Mouse (Mus musculus): Measurements from ENCODE around the gene Magi3. TPM values are rescaled to one million over a fixed set of nuclear protein-coding genes. Genes with fewer than 3 reads are reported as not detected.

The Magi3 gene
- total RNA-seq (2021), result 10 to 100 TPM; 43.0 to 52.4 TPM

DNA sequence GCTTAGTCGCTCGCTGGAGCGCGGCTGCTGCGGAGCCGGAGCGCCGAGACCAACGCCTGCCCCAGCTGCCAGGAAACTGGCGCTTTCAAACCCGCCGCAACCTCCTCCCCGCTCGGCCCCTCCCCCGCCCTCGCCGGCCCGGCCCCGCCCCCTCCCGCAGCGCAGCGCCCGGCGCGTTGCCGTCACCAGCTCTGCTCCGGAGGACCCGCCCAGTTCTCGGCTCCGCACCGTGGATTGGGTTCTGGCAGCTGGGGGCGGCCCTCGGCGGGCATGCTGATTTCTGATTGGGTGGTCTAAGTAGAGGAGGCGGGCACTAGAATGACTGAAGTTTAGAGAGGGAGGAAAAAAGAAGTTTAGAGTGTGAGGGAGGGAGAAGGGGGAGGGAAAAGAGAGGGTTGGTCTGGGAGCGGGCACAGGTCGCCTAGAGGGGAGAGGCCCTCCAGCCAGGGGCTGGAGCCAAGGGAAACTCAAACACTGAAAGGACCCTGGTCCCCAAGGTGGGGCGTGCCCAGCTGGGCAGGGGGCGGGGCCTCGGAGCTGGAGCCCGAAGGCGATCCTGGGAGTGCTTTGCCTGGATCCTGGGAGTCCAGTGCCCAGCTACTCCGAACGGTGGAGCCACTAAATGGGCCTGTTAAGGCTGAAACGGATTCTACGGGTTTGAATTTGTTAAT, at the start of gene Magi3:
Gene Magi3, minus strand, starts transcription at position 80 of the 671 bp plus-strand sequence.
- peak; percentile 97 for DNase-seq (ENCODE audit: low spot score in 2 of 2)
- intact Hi-C loops (cut with DNase I), result loop anchor here (5.0 kb wide), 1 partner anchor 222 kb away; no protein-coding TSS in a partner anchor

DNA sequence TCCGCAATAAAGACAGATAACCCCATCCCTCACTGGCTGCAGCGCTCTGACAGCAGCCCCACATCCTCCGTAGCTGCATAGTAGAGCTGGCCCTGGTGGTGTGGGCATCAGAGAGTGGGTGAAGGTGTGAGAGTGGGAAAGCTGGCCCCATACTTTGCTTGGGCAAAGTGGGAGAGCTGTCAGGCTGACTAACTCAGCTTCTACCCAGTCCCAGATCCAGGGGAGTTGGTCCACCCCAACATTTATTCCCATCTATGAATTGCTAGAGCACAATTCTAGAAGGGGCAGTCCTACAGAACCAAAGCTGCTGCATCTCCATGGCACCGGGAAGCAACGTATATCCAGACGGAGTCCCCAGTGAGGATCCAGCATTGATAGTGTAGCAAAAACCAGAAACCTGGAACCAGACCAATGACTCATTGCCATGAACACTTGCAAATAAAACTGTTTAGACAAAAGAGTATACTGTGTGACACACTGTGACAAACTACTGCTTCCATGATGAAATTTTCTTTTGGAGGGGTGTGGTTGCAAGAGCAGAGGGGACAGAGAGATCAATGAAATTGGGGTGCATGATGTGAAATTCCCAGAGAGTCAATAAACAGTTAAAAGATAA, 44.5 kb upstream of the Magi3 start:
- peak; percentile 54 to 59 for DNase-seq (ENCODE audit: low spot score in 2 of 2)

GRCm38 (mm10) chr3:104260221-104260620, 40.0 kb upstream of the Magi3 start:
- intact Hi-C loops (cut with DNase I), result no loop called here
- no peak for DNase-seq (ENCODE audit: low spot score in 2 of 2)

More for the DNA sequence above, 44.5 kb upstream of the Magi3 start:
- intact Hi-C loops (cut with DNase I), result no loop called here

- DNase-seq (ENCODE audit: low spot score in 2 of 2), result no peak
- intact Hi-C loops (cut with DNase I), result no loop called here
Measured at GRCm38 (mm10) chr3:104259168-104259567, 39.0 kb upstream of the Magi3 start.

- intact Hi-C loops (cut with DNase I), result no loop called here
- DNase-seq (ENCODE audit: low spot score in 2 of 2), result no peak
Measured at GRCm38 (mm10) chr3:104257041-104257440, 36.9 kb upstream of the Magi3 start.

DNA sequence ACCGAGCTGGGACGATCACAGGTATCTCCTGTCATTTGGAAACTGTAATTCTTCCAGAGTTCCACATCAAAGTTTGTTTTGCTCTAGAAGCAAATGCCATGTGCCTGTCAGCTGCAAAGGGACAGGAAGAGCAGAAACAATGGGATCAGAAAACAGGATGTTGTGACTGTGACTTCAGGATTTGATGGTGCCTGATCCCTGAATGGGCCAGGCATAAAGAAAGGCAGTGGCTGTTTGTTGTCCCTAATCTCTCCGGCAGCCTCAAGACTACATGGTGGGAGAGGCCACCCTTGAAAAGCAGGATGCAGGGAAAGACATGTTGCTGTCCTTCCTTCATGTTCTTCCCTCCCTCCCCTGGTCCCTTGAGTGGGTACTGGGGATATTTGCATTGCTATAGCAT, 33.6 kb upstream of the Magi3 start:
- DNase-seq (ENCODE audit: low spot score in 2 of 2), result no peak
- intact Hi-C loops (cut with DNase I), result no loop called here

GRCm38 (mm10) chr3:104247850-104248249, 27.7 kb upstream of the Magi3 start:
- intact Hi-C loops (cut with DNase I), result no loop called here
- no peak for DNase-seq (ENCODE audit: low spot score in 2 of 2)

GRCm38 (mm10) chr3:104247057-104247456, 26.9 kb upstream of the Magi3 start:
- intact Hi-C loops (cut with DNase I), result no loop called here
- no peak for DNase-seq (ENCODE audit: low spot score in 2 of 2)

DNA sequence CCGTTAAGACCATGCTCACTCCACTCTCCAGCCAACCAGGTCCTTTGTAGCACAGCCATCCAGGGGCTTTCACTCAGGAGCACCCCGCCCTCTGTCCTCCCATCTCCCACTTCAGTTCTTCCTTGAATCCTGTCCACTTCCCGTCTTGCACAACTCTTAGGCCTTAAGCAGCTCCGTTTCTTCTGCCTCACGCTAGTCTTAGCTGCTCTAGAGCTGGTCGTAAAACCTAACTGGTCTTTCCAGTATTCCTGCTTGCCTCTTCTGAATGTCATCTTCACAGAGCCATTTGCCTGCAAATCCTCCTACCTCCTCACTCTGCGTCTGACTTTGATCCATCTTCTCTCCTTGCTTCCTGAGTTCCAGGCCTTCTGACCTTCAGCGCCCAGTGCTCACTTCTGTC, 24.2 kb upstream of the Magi3 start:
- intact Hi-C loops (cut with DNase I), result no loop called here
- DNase-seq (ENCODE audit: low spot score in 2 of 2), result no peak

GRCm38 (mm10) chr3:104243972-104244371, 23.8 kb upstream of the Magi3 start:
- intact Hi-C loops (cut with DNase I), result no loop called here
- no peak for DNase-seq (ENCODE audit: low spot score in 2 of 2)

- no peak for DNase-seq (ENCODE audit: low spot score in 2 of 2)
- intact Hi-C loops (cut with DNase I), result no loop called here
Measured at GRCm38 (mm10) chr3:104239785-104240184, 19.6 kb upstream of the Magi3 start.

GRCm38 (mm10) chr3:104239376-104239775, 19.2 kb upstream of the Magi3 start:
- DNase-seq (ENCODE audit: low spot score in 2 of 2), result no peak
- intact Hi-C loops (cut with DNase I), result no loop called here

DNA sequence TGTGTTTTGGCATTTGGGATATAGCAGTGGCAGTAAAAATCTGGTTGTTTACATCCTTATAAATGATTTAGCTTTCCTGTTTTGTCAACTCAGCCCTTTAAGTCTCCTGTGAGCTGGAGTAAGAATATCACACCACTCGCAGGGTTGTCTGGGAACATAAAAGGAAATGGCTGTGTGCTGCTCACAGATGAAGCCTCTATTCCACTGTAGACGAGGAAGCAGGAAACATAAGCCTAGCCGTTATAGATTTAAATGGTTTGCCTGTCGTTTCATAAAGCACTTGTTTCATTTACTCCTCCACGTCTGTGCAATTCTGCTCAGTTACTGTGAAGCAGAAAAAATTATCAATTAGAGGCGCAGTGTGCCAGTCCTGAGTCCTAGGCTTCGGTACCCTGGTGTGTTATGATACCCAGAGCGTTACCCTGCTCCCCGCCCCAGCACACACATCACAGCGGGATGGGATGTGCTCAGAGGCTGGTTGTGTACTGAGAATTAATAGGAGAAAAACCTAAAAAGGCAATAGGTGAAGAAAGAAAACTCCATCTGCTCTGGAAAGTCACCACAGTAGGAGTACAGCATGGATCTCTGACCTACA, 17.8 kb upstream of the Magi3 start:
- no peak for DNase-seq (ENCODE audit: low spot score in 2 of 2)
- intact Hi-C loops (cut with DNase I), result no loop called here

GRCm38 (mm10) chr3:104236029-104236428, 15.9 kb upstream of the Magi3 start:
- no peak for DNase-seq (ENCODE audit: low spot score in 2 of 2)
- intact Hi-C loops (cut with DNase I), result no loop called here

DNA sequence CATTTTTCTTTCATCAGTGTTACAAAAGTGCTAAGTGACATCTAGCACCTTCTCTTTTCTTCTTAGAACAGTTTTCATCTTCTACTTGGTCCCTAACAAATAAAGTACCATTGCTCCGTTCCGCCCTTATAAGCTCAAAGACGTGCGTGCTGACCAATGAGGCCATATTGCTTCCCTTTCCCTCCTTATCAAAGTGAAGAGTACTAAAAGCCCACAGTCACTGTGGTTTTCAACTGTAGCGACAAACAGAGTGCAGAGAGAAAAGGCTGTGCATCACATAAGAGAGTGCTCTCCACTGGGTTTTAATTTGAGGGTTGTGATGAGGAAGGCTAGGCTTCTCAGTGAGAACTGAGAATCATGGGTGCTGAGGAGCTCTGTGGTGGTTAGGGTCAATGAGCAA, 14.9 kb upstream of the Magi3 start:
- no peak for DNase-seq (ENCODE audit: low spot score in 2 of 2)
- intact Hi-C loops (cut with DNase I), result no loop called here

- no peak for DNase-seq (ENCODE audit: low spot score in 2 of 2)
- intact Hi-C loops (cut with DNase I), result no loop called here
Measured at GRCm38 (mm10) chr3:104233366-104234312, 13.5 kb upstream of the Magi3 start.

GRCm38 (mm10) chr3:104227438-104228111, 7.4 kb upstream of the Magi3 start:
- intact Hi-C loops (cut with DNase I), result no loop called here
- no peak for DNase-seq (ENCODE audit: low spot score in 2 of 2)

DNA sequence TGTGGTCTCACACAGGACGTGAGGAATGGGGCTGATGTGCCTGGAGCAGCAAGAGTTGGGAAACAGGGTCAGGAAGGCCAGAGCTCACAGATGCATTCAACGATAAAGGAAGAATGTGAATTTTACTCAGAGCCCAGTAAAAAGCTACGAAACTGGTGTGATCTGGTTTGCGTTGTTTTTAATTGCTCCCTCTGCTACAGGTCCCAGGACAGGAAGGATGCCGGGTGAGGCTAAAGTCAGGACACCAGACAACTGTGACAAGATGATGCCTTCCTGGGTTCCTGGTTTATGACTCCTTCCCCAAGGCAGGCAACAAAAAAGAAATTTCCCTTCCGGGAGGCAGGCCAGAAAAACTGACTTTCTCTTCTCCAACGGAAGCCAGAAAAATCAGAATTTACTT, 6.6 kb upstream of the Magi3 start:
- intact Hi-C loops (cut with DNase I), result no loop called here
- DNase-seq (ENCODE audit: low spot score in 2 of 2), result no peak

DNA sequence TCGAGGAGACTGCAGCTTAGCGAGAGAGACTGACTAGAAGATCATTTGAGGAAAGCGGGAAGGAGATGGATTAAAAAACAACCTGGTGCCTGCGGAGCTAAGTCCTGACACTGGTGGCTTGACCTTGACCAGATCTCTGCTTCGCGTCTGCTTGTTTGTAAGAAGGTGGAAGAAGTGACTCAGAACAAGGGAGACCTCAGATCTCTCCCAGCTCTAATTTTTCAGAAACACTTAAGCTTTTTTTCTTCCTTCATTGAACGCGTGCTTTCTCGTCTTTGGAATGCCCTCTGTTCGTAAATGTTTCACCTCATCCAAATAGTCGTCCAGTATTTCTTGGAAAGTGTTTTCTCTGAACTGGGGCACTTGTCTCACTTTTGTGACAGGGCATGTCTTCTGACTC, 982 bp upstream of the Magi3 start:
- DNase-seq (ENCODE audit: low spot score in 2 of 2), result no peak
- intact Hi-C loops (cut with DNase I), result loop anchor here (5.0 kb wide), 1 partner anchor 221 kb away; no protein-coding TSS in a partner anchor
